Mouse (Mus musculus): ENCODE measurements around the gene Tars2. TPM values are rescaled to one million over a fixed set of nuclear protein-coding genes. Genes with fewer than 3 reads are reported as not detected.

Gene Tars2
- polyA plus RNA-seq, 1 experiment from 2014 or later, result 40.1 TPM

Small RNAs within 50 kb of the gene (microRNA-seq; reads per million reads assigned to microRNA genes)
- gene Mir7014 (ENCODE audit: borderline number of aligned reads), result not detected

Other genes with a start within 250 kb of the Tars2 start
- gene Ctss, start 233.4 kb downstream of the Tars2 start, polyA plus RNA-seq (2014; fragmentation: Nextera tagmentation; extraction: Ambion mirVana), result 21.8 and 22.8 TPM in 2 replicates
- not detected in 2 replicates for gene Hormad1, start 200.5 kb downstream of the Tars2 start, polyA plus RNA-seq (2014; fragmentation: Nextera tagmentation; extraction: Ambion mirVana)
- gene Golph3l, start 171.3 kb downstream of the Tars2 start, polyA plus RNA-seq (2014; fragmentation: Nextera tagmentation; extraction: Ambion mirVana), result 27.9 and 33.3 TPM in 2 replicates
- 59.8 and 66.9 TPM in 2 replicates for gene Ensa, start 135.2 kb downstream of the Tars2 start, polyA plus RNA-seq (2014; fragmentation: Nextera tagmentation; extraction: Ambion mirVana)
- gene Mcl1, start 101.4 kb downstream of the Tars2 start, polyA plus RNA-seq (2014; fragmentation: Nextera tagmentation; extraction: Ambion mirVana), result 62.0 and 65.8 TPM in 2 replicates
- 2.8 and 3.8 TPM in 2 replicates for gene Adamtsl4, start 72.3 kb downstream of the Tars2 start, polyA plus RNA-seq (2014; fragmentation: Nextera tagmentation; extraction: Ambion mirVana)
- gene Ecm1, start 20.6 kb downstream of the Tars2 start, polyA plus RNA-seq (2014; fragmentation: Nextera tagmentation; extraction: Ambion mirVana), result 12.8 and 16.8 TPM in 2 replicates
- gene Rprd2, start 58.7 kb upstream of the Tars2 start, polyA plus RNA-seq (2014; fragmentation: Nextera tagmentation; extraction: Ambion mirVana), result 20.5 and 21.2 TPM in 2 replicates
- gene Prpf3, start 95.7 kb upstream of the Tars2 start, polyA plus RNA-seq (2014; fragmentation: Nextera tagmentation; extraction: Ambion mirVana), result 41.9 and 46.0 TPM in 2 replicates
- gene Mrps21, start 111.3 kb upstream of the Tars2 start, polyA plus RNA-seq (2014; fragmentation: Nextera tagmentation; extraction: Ambion mirVana), result 288 and 315 TPM in 2 replicates
- 4.1 and 4.4 TPM in 2 replicates for gene Ciart, start 122.0 kb upstream of the Tars2 start, polyA plus RNA-seq (2014; fragmentation: Nextera tagmentation; extraction: Ambion mirVana)
- 19.3 and 20.1 TPM in 2 replicates for gene BC028528, start 131.8 kb upstream of the Tars2 start, polyA plus RNA-seq (2014; fragmentation: Nextera tagmentation; extraction: Ambion mirVana)
- gene Aph1a, start 133.8 kb upstream of the Tars2 start, polyA plus RNA-seq (2014; fragmentation: Nextera tagmentation; extraction: Ambion mirVana), result 36.6 and 39.5 TPM in 2 replicates
- 3.7 and 5.6 TPM in 2 replicates for gene Car14, start 144.5 kb upstream of the Tars2 start, polyA plus RNA-seq (2014; fragmentation: Nextera tagmentation; extraction: Ambion mirVana)
- gene Anp32e, start 169.0 kb upstream of the Tars2 start, polyA plus RNA-seq (2014; fragmentation: Nextera tagmentation; extraction: Ambion mirVana), result 62.6 and 64.2 TPM in 2 replicates
- gene Plekho1, start 235.8 kb upstream of the Tars2 start, polyA plus RNA-seq (2014; fragmentation: Nextera tagmentation; extraction: Ambion mirVana), result 40.5 and 43.2 TPM in 2 replicates